Mouse (Mus musculus) erythroblast, adult 5-6 weeks (primary cell): Measurements from ENCODE around the gene Cacnb3. TPM values are rescaled to one million over a fixed set of nuclear protein-coding genes. Genes with fewer than 3 reads are reported as not detected.

Experiments
- ATAC-seq: replicated peaks from 2 replicates; pipeline ENCODE4 v1.8.0; 2016; ENCODE audit warnings: moderate number of reproducible peaks, mild to moderate bottlenecking, moderate TSS enrichment, inconsistent platforms; ENCODE audit not compliant: poor library complexity, low FRiP score, severe bottlenecking
- total RNA-seq, 2 experiments: library from RNA; stranded (forward) in 1 of 2; stranded (reverse) in 1 of 2; fragments of 150-400 nt in 1 of 2; fragments of 200-764, 138-1000 nt in 1 of 2; gene quantifications; 2 replicates each; pipeline versions ENCODE4 v1.2.3 to v1.2.4; 2015 to 2017; ENCODE audit warnings: low replicate concordance in 2 of 2

Cacnb3 gene
- total RNA-seq, 2 experiments from 2014 or later = not detected

GRCm38 (mm10) chr15:98608784-98609250 lies 21.8 kb upstream of the Cacnb3 start:
- no peak; the same call in 1 of the 2 replicates for ATAC-seq

- ATAC-seq = 0 out of 2 replicates have a peak, but pooled peaks have one; percentile 20
Measured at GRCm38 (mm10) chr15:98609331-98610130, 21.1 kb upstream of the Cacnb3 start, which contains the start of gene Adcy6. Gene Adcy6 (minus strand): TSS chr15:98610076.

- no peak for ATAC-seq
Measured at GRCm38 (mm10) chr15:98610131-98610633, 20.5 kb upstream of the Cacnb3 start.

GRCm38 (mm10) chr15:98612229-98612628 lies 18.4 kb upstream of the Cacnb3 start:
- no peak for ATAC-seq

GRCm38 (mm10) chr15:98614551-98614950 lies 16.1 kb upstream of the Cacnb3 start:
- ATAC-seq = no peak

GRCm38 (mm10) chr15:98614971-98615370 lies 15.7 kb upstream of the Cacnb3 start:
- ATAC-seq = no peak

- ATAC-seq = no peak
Measured at GRCm38 (mm10) chr15:98615751-98616150, 14.9 kb upstream of the Cacnb3 start.

- peak; percentile 48 for ATAC-seq
Measured at GRCm38 (mm10) chr15:98616362-98617175, 14.1 kb upstream of the Cacnb3 start.

GRCm38 (mm10) chr15:98617176-98617537 lies 13.5 kb upstream of the Cacnb3 start:
- ATAC-seq = peak; percentile 79

GRCm38 (mm10) chr15:98622199-98622598 lies 8.4 kb upstream of the Cacnb3 start:
- no peak for ATAC-seq

GRCm38 (mm10) chr15:98622721-98623120 lies 7.9 kb upstream of the Cacnb3 start:
- ATAC-seq = no peak

GRCm38 (mm10) chr15:98623361-98623821 lies 7.2 kb upstream of the Cacnb3 start:
- no peak for ATAC-seq

- ATAC-seq = no peak
Measured at GRCm38 (mm10) chr15:98626078-98626477, 4.6 kb upstream of the Cacnb3 start.

GRCm38 (mm10) chr15:98626487-98627212 lies 4.0 kb upstream of the Cacnb3 start:
- no peak for ATAC-seq

- ATAC-seq = no peak
Measured at GRCm38 (mm10) chr15:98628589-98629254, 1.9 kb upstream of the Cacnb3 start.

GRCm38 (mm10) chr15:98629464-98629863 lies 1.2 kb upstream of the Cacnb3 start:
- no peak for ATAC-seq

GRCm38 (mm10) chr15:98631493-98631892 lies 853 bp downstream of the Cacnb3 start:
- peak; percentile 56 for ATAC-seq

- no peak for ATAC-seq
Measured at GRCm38 (mm10) chr15:98632107-98632744, 1.6 kb downstream of the Cacnb3 start.

- no peak for ATAC-seq
Measured at GRCm38 (mm10) chr15:98632921-98633320, 2.3 kb downstream of the Cacnb3 start.
